In genomic region chr3:58828366-58829153, GRCm38 (mm10) we compare ENCODE assay signal across 29 mouse cellular contexts. TPM values are rescaled to one million over a fixed set of nuclear protein-coding genes. Genes with fewer than 3 reads are reported as not detected.
"Had no signal": no experiment of that assay in that cellular context is flagged by ENCODE, and none has a peak within 500 bp of the region (broad histone marks: within the 10 kb centered on the region; RNA-seq: fewer than 3 reads in every experiment).

No protein-coding gene starts in this region.

- H3K9me3 ChIP-seq: limb, embryonic 12.5 days; limb, embryonic 15.5 days; neural tube, embryonic 12.5 days; neural tube, embryonic 15.5 days had no signal

- DNase-seq: kidney, adult 2 months; kidney, postnatal 25 days; layer of hippocampus, adult 9-11 months; left cerebral cortex, postnatal 4 days; liver, postnatal 0 days; lung, embryonic 14.5 days; right cerebral cortex, postnatal 25 days; thymus, adult 2 months; thymus, postnatal 14 days; thymus, postnatal 4 days had no signal

- H3K9ac ChIP-seq: limb, embryonic 12.5 days; limb, embryonic 15.5 days; liver, embryonic 14.5 days; liver, postnatal 0 days; lung, embryonic 14.5 days; neural tube, embryonic 12.5 days; neural tube, embryonic 15.5 days had no signal

- ATAC-seq: intestine, postnatal 0 days; liver, postnatal 0 days; lung, postnatal 0 days had no signal

- H3K4me1 ChIP-seq: limb, embryonic 12.5 days; limb, embryonic 15.5 days; neural tube, embryonic 12.5 days; neural tube, embryonic 15.5 days had no signal

- H3K4me3 ChIP-seq: layer of hippocampus, adult 2 months; left cerebral cortex, adult 2 months; limb, embryonic 12.5 days; limb, embryonic 15.5 days; neural tube, embryonic 12.5 days; neural tube, embryonic 15.5 days had no signal

- H3K36me3 ChIP-seq: limb, embryonic 12.5 days; limb, embryonic 15.5 days; neural tube, embryonic 12.5 days; neural tube, embryonic 15.5 days had no signal

- H3K27me3 ChIP-seq: limb, embryonic 12.5 days; limb, embryonic 15.5 days; neural tube, embryonic 12.5 days; neural tube, embryonic 15.5 days had no signal

- H3K27ac ChIP-seq: kidney, postnatal 0 days; layer of hippocampus, adult 2 months; left cerebral cortex, adult 2 months; limb, embryonic 12.5 days; limb, embryonic 15.5 days; liver, embryonic 14.5 days; macrophage; neural tube, embryonic 12.5 days; neural tube, embryonic 15.5 days; stomach, postnatal 0 days had no signal

- H3K4me2 ChIP-seq: limb, embryonic 12.5 days; limb, embryonic 15.5 days; liver, embryonic 11.5 days; lung, embryonic 14.5 days; neural tube, embryonic 12.5 days; neural tube, embryonic 15.5 days had no signal

RNA-seq across cellular contexts. Expression of gene Mindy4b-ps, which starts 6.4 kb away (rescaled TPM):
- total RNA-seq: megakaryocyte, adult 5-6 weeks had no signal
- polyA plus RNA-seq: intestine, postnatal 0 days; kidney, adult 2 months; kidney, embryonic 14.5 days; kidney, postnatal 0 days; large intestine, adult 2 months; limb, embryonic 15.5 days; liver, embryonic 11.5 days; liver, embryonic 14.5 days; liver, postnatal 0 days; lung, embryonic 14.5 days; lung, postnatal 0 days; macrophage; neural tube, embryonic 12.5 days; small intestine, adult 2 months; spleen, adult 2 months; stomach, embryonic 14.5 days; stomach, postnatal 0 days; thymus, adult 2 months had no signal

RNA-seq across cellular contexts. Expression of gene Clrn1, which starts 56.6 kb away (rescaled TPM):
- total RNA-seq: megakaryocyte, adult 5-6 weeks had no signal
- polyA plus RNA-seq: intestine, postnatal 0 days; kidney, adult 2 months; large intestine, adult 2 months; liver, embryonic 14.5 days; liver, postnatal 0 days; lung, postnatal 0 days; macrophage; small intestine, adult 2 months; spleen, adult 2 months; stomach, embryonic 14.5 days; stomach, postnatal 0 days had no signal
